Mouse (Mus musculus): ENCODE results near the gene Smarcd3. TPM values are rescaled to one million over a fixed set of nuclear protein-coding genes. Genes with fewer than 3 reads are reported as not detected.
A peak's percentile ranks its signal among the peaks of the same experiment; 100 is the strongest.

Smarcd3 gene
- polyA plus RNA-seq (2014; fragmentation: Nextera tagmentation; extraction: Ambion mirVana), result 71.0 and 78.4 TPM in 2 replicates

DNA sequence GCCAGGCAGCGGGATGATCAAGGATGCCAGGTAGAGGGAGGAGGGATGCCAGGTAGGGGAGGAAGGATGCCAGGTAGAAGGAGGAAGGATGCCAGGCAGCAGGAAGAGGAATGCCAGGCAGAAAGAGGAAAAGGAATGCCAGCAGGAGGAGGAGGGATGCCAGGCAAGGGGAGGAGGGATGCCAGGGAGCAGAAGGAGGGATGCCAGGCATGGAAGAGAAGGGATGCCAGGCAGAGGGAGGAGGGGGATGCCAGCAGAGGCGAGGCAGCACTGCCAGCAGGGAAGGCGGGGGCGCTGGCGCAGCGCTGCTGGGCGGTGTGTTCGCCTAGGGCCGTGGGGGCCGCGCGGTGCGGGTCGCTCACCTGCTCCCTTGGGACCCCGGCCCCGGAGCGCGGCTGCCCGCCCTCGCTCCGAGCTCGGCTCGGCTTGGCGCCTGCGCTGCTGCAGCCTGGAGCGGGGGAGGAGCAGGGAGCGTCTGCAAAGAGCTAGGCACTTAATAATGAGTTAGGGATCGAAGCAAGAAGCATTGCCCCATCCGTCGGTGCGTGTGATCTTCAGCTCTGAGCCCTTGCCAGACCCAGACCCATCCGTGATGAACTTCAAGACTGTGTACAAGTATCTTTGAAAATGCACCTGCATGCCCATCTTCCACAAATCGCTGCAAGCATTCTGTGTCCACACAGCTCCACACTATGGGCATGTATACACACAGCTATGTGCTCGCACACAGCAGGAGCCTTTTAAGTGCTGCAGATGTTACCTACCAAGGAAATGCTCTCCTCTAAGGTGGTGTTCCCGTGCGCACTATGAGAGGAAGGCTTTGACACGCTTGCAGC lies at the start of gene Smarcd3:
Gene Smarcd3, minus strand, starts transcription at position 426 of the 836 bp plus-strand sequence.
- 4% methylated on average over 34 of the region's 37 CpGs for WGBS
- Histone ChIP-seq H3K4me3 (ENCODE audit: control insufficient read depth in 1 of 2, insufficient read depth in 1 of 2, low read depth in 1 of 2, low read length in 2 of 2) (peak within 1 kb of the TSS; percentile 47 to 57), H3K4me2 (ENCODE audit: low read length) (peak within 1 kb of the TSS; percentile 79), H3K27ac (replicated peaks in 1 of 2; ENCODE audit: control insufficient read depth in 1 of 2, insufficient read depth in 1 of 2, low read depth in 2 of 2, low read length in 2 of 2) (no peak within 1 kb of the TSS), H3K27me3 (ENCODE audit: control insufficient read depth, insufficient read depth, low read length) (peaks cover 33% of the 10 kb centered on the region), H3K36me3 (ENCODE audit: control insufficient read depth, insufficient read depth, low read length) (no peaks in the 10 kb centered on the region), H3K9me3 (ENCODE audit: control insufficient read depth, low read length) (no peaks in the 10 kb centered on the region), H3K9ac (ENCODE audit: low read length) (peak within 1 kb of the TSS; percentile 70), H3K4me1 (ENCODE audit: control insufficient read depth in 2 of 2, insufficient read depth in 2 of 2, low read length in 2 of 2) (peaks cover 5 to 9% of the 10 kb centered on the region in 2 experiments; a peak in 3 of 4 replicates)
- 0 out of 2 replicates have a peak, but pooled peaks have one; percentile 21 for ATAC-seq (ENCODE audit: insufficient number of reproducible peaks, insufficient read depth, low FRiP score, low read depth)

DNA sequence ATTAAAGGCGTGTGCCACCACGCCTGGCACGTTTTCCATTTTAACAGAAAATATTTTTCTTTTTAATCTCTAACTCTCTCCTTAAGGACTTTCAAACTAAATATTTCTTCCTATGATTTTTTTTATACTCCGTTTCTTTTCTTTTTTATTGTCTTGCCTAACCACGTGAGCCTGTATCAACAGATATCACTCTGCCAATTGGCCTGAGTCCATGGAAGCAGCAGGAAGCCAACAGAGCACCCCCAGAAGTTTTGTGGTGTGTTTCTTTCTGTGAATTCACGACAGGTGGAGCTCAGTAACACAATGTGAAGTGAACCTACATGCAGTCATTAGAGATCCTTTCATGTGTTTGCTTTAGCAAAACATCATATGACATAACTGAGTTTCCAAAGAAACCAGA lies 37.2 kb upstream of the Smarcd3 start:
- Histone ChIP-seq H3K9ac (ENCODE audit: low read length) (no peak overlapping the region), H3K4me1 (ENCODE audit: control insufficient read depth in 2 of 2, insufficient read depth in 2 of 2, low read length in 2 of 2) (no peaks in the 10 kb centered on the region), H3K27ac (replicated peaks in 1 of 2; ENCODE audit: control insufficient read depth in 1 of 2, insufficient read depth in 1 of 2, low read depth in 2 of 2, low read length in 2 of 2) (no peak overlapping the region), H3K27me3 (ENCODE audit: control insufficient read depth, insufficient read depth, low read length) (no peaks in the 10 kb centered on the region), H3K36me3 (ENCODE audit: control insufficient read depth, insufficient read depth, low read length) (no peaks in the 10 kb centered on the region), H3K9me3 (ENCODE audit: control insufficient read depth, low read length) (0 out of 2 replicates have a peak, but pooled peaks cover 3% of the 10 kb centered on the region), H3K4me2 (ENCODE audit: low read length) (no peak overlapping the region), H3K4me3 (ENCODE audit: control insufficient read depth in 1 of 2, insufficient read depth in 1 of 2, low read depth in 1 of 2, low read length in 2 of 2) (no peak overlapping the region)
- ATAC-seq (ENCODE audit: insufficient number of reproducible peaks, insufficient read depth, low FRiP score, low read depth), result no peak
- 65% methylated on average over 6 of the region's 6 CpGs for WGBS

DNA sequence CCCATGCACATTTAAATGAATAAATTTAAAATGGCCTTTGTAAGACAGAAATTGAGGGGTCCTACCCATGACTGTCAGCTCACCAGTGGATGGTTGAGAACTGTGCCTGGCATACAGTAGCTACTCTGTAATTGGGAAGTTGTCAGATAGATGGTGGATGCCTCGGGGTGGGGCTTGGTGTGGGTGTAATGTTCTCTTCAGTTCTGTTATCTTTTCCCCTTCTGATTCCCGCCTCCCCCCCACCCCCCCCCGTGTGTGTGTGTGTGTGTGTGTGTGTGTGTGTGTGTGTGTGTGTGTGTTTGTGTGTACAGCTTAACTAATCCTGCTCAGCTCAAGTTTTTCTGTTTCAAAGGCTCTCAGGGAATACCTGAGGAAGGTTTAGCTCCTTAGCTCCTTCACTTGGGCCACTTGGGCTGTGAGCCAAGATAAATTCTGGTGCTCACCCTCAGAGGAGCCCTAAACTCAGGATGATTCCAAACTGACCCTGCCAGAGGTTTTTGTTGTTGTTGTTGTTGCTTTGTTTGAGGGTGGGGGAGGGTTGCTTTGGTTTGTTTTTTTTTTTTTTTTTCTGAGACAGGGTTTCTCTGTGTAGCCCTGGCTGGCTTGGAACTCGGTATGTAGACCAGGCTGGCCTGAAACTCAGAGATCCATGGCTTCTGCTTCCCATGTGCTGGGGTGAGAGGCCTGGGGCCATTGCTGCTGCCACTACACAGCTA lies 35.7 kb upstream of the Smarcd3 start:
- Histone ChIP-seq H3K36me3 (ENCODE audit: control insufficient read depth, insufficient read depth, low read length) (no peaks in the 10 kb centered on the region), H3K9ac (ENCODE audit: low read length) (no peak overlapping the region), H3K4me3 (ENCODE audit: control insufficient read depth in 1 of 2, insufficient read depth in 1 of 2, low read depth in 1 of 2, low read length in 2 of 2) (no peak overlapping the region), H3K4me1 (ENCODE audit: control insufficient read depth in 2 of 2, insufficient read depth in 2 of 2, low read length in 2 of 2) (no peaks in the 10 kb centered on the region), H3K27me3 (ENCODE audit: control insufficient read depth, insufficient read depth, low read length) (no peaks in the 10 kb centered on the region), H3K4me2 (ENCODE audit: low read length) (no peak overlapping the region), H3K27ac (replicated peaks in 1 of 2; ENCODE audit: control insufficient read depth in 1 of 2, insufficient read depth in 1 of 2, low read depth in 2 of 2, low read length in 2 of 2) (no peak overlapping the region), H3K9me3 (ENCODE audit: control insufficient read depth, low read length) (no peaks in the 10 kb centered on the region)
- no peak for ATAC-seq (ENCODE audit: insufficient number of reproducible peaks, insufficient read depth, low FRiP score, low read depth)
- 77% methylated on average over 3 of the region's 4 CpGs for WGBS

DNA sequence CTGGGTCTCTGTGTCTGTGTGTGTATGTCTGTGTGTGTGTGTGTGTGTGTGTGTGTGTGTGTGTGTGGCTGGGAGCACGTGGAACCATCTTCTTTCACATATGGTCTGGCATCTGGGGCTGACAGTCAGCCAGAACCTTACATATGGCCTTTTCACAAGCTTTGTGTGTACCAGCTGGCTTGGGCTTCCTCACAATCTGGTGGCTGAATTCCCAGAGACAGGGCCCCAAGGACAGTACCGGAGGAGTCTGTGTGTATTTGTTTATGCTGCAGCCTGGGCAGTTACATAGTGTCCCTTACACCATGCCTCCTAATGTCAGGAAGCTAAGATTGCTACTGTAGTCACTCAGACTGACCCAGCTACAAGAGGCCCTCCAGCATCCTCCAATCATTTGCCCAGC lies 32.9 kb upstream of the Smarcd3 start:
- ATAC-seq (ENCODE audit: insufficient number of reproducible peaks, insufficient read depth, low FRiP score, low read depth), result no peak
- H3K27me3 ChIP-seq (ENCODE audit: control insufficient read depth, insufficient read depth, low read length), result no peaks in the 10 kb centered on the region

DNA sequence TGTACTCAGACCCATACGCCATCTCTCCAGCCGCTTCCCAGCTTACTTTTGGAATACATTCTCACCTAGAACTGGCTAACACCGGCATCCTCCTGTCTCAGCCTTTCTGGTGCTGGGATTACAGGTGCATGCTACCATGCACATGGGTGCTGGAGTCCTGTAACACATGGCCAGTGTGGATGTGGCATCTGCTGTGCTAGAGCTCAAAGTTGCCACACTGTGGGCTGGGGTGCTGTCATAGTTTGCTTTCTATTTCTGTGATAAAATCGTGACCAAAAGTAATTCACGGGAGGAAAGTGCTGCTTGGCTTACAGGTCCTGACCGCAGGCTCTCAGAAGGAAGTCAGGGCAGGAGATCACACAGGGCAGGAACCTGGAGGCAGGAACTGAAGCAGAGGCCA lies 30.3 kb upstream of the Smarcd3 start:
- no peak overlapping the region for H3K9ac ChIP-seq (ENCODE audit: low read length)
- no peaks in the 10 kb centered on the region for H3K36me3 ChIP-seq (ENCODE audit: control insufficient read depth, insufficient read depth, low read length)
- H3K4me2 ChIP-seq (ENCODE audit: low read length), result no peak overlapping the region
- no peaks in the 10 kb centered on the region for H3K9me3 ChIP-seq (ENCODE audit: control insufficient read depth, low read length)
- ATAC-seq (ENCODE audit: insufficient number of reproducible peaks, insufficient read depth, low FRiP score, low read depth), result no peak
- no peaks in the 10 kb centered on the region for H3K27me3 ChIP-seq (ENCODE audit: control insufficient read depth, insufficient read depth, low read length)
- no peaks in the 10 kb centered on the region for H3K4me1 ChIP-seq (ENCODE audit: control insufficient read depth in 2 of 2, insufficient read depth in 2 of 2, low read length in 2 of 2)
- H3K4me3 ChIP-seq (ENCODE audit: control insufficient read depth in 1 of 2, insufficient read depth in 1 of 2, low read depth in 1 of 2, low read length in 2 of 2), result no peak overlapping the region
- WGBS, result 80% methylated on average over 6 of the region's 6 CpGs
- H3K27ac ChIP-seq (replicated peaks in 1 of 2; ENCODE audit: control insufficient read depth in 1 of 2, insufficient read depth in 1 of 2, low read depth in 2 of 2, low read length in 2 of 2), result no peak overlapping the region

More for the DNA sequence above, 32.9 kb upstream of the Smarcd3 start:
- no peak overlapping the region for H3K4me2 ChIP-seq (ENCODE audit: low read length)
- H3K4me1 ChIP-seq (ENCODE audit: control insufficient read depth in 2 of 2, insufficient read depth in 2 of 2, low read length in 2 of 2), result no peaks in the 10 kb centered on the region
- WGBS, result 82% methylated on average over 2 of the region's 2 CpGs
- no peak overlapping the region for H3K27ac ChIP-seq (replicated peaks in 1 of 2; ENCODE audit: control insufficient read depth in 1 of 2, insufficient read depth in 1 of 2, low read depth in 2 of 2, low read length in 2 of 2)
- no peaks in the 10 kb centered on the region for H3K9me3 ChIP-seq (ENCODE audit: control insufficient read depth, low read length)
- no peaks in the 10 kb centered on the region for H3K36me3 ChIP-seq (ENCODE audit: control insufficient read depth, insufficient read depth, low read length)
- H3K4me3 ChIP-seq (ENCODE audit: control insufficient read depth in 1 of 2, insufficient read depth in 1 of 2, low read depth in 1 of 2, low read length in 2 of 2), result no peak overlapping the region
- H3K9ac ChIP-seq (ENCODE audit: low read length), result no peak overlapping the region

DNA sequence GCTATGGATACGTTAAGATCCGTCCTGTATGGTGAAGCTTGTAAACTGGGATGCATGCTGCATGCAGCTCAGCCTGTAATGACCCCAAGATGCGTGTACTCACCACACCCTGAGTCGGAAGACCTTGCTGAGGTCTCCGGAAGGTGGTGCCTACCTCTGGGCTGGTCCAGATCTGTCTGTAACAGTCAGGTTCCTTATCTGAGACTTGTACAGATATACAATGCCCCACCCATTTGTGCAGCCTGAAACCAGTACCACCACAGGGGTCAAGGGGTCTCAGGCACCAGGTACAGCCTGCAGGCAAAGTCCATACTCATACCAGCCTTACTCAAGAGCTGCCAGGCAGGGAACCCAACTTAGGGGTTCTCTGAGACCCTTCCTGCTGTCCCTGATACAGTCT lies 28.6 kb upstream of the Smarcd3 start:
- H3K27ac ChIP-seq (replicated peaks in 1 of 2; ENCODE audit: control insufficient read depth in 1 of 2, insufficient read depth in 1 of 2, low read depth in 2 of 2, low read length in 2 of 2), result no peak overlapping the region
- no peaks in the 10 kb centered on the region for H3K4me1 ChIP-seq (ENCODE audit: control insufficient read depth in 2 of 2, insufficient read depth in 2 of 2, low read length in 2 of 2)
- 87% methylated on average over 5 of the region's 5 CpGs for WGBS
- H3K27me3 ChIP-seq (ENCODE audit: control insufficient read depth, insufficient read depth, low read length), result no peaks in the 10 kb centered on the region
- no peak overlapping the region for H3K4me3 ChIP-seq (ENCODE audit: control insufficient read depth in 1 of 2, insufficient read depth in 1 of 2, low read depth in 1 of 2, low read length in 2 of 2)
- peak; percentile 14; the same call in 1 of the 2 replicates for ATAC-seq (ENCODE audit: insufficient number of reproducible peaks, insufficient read depth, low FRiP score, low read depth)
- H3K9me3 ChIP-seq (ENCODE audit: control insufficient read depth, low read length), result no peaks in the 10 kb centered on the region
- no peak overlapping the region for H3K9ac ChIP-seq (ENCODE audit: low read length)
- H3K4me2 ChIP-seq (ENCODE audit: low read length), result no peak overlapping the region
- H3K36me3 ChIP-seq (ENCODE audit: control insufficient read depth, insufficient read depth, low read length), result no peaks in the 10 kb centered on the region

DNA sequence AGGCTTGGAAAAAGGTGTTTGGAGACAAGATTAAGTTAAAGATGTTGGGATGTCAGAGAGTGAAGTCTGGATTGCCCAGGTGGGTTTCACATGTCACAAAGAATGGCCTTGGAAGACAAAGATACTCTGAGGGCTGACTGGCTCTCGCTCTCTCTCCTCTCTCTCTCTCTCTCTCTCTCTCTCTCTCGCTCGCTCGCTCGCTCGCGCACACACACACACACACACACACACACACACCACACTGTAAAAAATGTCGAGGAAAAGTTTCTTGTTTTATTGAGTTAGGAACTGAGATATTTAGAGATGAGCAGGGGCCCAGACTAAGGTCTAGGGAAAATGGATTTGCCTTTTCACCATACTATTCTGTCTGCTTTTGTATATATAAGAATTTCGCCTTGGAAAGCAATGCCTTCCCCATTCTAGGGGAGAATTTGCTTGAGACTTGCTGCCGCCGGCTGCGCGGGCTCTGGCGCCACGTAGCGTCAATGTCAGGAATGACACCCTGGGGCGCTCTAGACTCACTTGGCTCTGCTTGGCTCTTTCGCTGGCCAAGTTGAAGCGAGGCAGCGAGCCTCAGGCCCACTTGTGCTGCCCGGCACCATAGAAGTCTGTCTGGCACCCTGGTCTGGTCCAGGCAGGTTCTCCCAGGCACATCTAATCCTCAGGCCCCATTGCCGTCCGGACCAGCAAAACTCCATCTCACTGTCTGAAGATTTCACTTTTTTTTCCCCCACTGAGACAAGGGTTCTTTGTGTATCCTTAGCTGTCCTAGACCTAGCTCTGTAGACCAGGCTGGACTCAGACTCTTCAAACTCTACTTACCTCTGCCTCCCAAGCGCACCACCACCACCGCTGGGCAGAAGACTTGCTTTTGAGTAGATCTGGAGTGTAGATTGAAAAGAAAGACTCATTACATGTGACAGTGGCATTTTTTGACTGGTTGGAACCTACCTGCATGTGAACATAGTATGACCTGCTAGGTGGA lies 27.8 kb upstream of the Smarcd3 start:
- Histone ChIP-seq H3K4me1 (ENCODE audit: control insufficient read depth in 2 of 2, insufficient read depth in 2 of 2, low read length in 2 of 2) (no peaks in the 10 kb centered on the region), H3K9me3 (ENCODE audit: control insufficient read depth, low read length) (no peaks in the 10 kb centered on the region), H3K27ac (replicated peaks in 1 of 2; ENCODE audit: control insufficient read depth in 1 of 2, insufficient read depth in 1 of 2, low read depth in 2 of 2, low read length in 2 of 2) (no peak overlapping the region), H3K27me3 (ENCODE audit: control insufficient read depth, insufficient read depth, low read length) (no peaks in the 10 kb centered on the region), H3K4me2 (ENCODE audit: low read length) (no peak overlapping the region), H3K36me3 (ENCODE audit: control insufficient read depth, insufficient read depth, low read length) (no peaks in the 10 kb centered on the region), H3K4me3 (ENCODE audit: control insufficient read depth in 1 of 2, insufficient read depth in 1 of 2, low read depth in 1 of 2, low read length in 2 of 2) (no peak overlapping the region), H3K9ac (ENCODE audit: low read length) (no peak overlapping the region)
- no peak for ATAC-seq (ENCODE audit: insufficient number of reproducible peaks, insufficient read depth, low FRiP score, low read depth)
- 29% methylated on average over 25 of the region's 25 CpGs for WGBS
